Mouse (Mus musculus): ENCODE data around the gene Cd5.

The Cd5 gene

GRCm38 (mm10) chr19:10732741-10733140 is 6.1 kb downstream of the Cd5 start:
- in situ Hi-C loops (cut with MboI, MseI): loop anchor here (10.0 to 25.0 kb wide), 2 partner anchors 52 to 755 kb away; partner anchors contain the start of gene Gm8369

GRCm38 (mm10) chr19:10731975-10732374 is 6.8 kb downstream of the Cd5 start:
- in situ Hi-C loops (cut with MboI, MseI): loop anchor here (10.0 to 25.0 kb wide), 2 partner anchors 53 to 755 kb away; partner anchors contain the start of gene Gm8369

- in situ Hi-C loops (cut with MboI, MseI): loop anchor here (10.0 to 25.0 kb wide), 2 partner anchors 54 to 757 kb away; partner anchors contain the start of gene Gm8369
These were observed 8.3 kb downstream of the Cd5 start for GRCm38 (mm10) chr19:10730469-10730868.

- in situ Hi-C loops (cut with MboI, MseI): loop anchor here (10.0 to 25.0 kb wide), 2 partner anchors 55 to 757 kb away; partner anchors contain the start of gene Gm8369
These were observed 8.9 kb downstream of the Cd5 start for GRCm38 (mm10) chr19:10729889-10730288.

DNA sequence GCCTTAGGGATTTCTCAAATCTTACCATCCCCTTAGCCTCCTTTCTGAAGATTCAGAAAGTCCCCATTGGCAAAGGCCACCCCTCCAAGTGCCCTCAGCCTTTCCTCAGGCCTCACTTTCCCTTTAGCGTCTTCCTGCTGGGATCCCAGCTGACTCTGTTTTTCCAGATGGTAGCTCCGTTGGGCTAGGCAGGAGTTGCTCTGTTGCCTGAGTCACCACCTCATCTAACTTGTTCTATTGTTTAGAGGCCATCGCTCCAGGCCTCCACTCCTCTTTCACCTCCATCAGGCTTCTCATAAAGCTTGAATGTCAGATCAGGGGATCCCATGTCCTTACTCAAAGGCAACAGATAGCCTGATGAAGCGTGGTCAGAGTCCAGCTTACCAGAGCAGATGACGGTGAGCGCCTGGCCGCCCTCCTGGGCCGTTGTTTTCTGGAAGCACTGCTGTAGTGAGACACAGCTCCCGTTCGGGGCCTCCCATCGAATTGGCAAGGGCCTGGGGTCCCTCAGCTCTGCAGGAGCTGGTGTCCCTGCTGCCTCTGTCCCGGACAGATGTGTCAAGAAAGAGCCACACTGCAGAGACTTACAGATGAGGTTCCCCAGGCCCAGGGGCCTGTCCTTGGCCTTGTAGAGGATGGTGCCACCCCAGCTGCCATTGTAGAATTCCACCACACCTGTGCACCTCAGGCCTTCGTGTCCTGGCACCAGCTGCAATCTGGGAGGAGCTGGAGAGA is 14.0 kb downstream of the Cd5 start:
- in situ Hi-C loops (cut with MboI, MseI): loop anchor here (25.0 kb wide), 1 partner anchor 763 kb away; the partner anchor contains the start of gene Gm8369

DNA sequence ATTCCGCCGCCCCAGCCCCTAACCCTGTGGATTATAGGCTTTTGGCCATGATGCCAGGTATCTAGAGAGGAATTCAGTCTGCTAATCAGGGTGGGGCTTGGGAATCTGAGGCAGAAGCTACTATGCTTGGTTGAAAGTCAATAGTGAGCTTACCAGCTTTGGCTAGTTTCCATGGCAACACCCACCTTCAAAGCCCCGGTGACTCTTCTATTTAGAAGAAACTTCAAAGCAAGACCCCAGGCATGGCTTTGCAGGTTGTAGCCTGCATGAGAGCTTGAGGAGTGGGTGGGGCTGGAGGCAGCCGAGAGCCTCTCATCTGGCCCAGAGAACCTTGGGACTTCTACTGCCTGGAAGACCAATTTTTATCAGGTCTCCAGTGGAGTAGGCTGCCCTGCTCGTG is 15.2 kb downstream of the Cd5 start:
- in situ Hi-C loops (cut with MboI, MseI): no loop called here

DNA sequence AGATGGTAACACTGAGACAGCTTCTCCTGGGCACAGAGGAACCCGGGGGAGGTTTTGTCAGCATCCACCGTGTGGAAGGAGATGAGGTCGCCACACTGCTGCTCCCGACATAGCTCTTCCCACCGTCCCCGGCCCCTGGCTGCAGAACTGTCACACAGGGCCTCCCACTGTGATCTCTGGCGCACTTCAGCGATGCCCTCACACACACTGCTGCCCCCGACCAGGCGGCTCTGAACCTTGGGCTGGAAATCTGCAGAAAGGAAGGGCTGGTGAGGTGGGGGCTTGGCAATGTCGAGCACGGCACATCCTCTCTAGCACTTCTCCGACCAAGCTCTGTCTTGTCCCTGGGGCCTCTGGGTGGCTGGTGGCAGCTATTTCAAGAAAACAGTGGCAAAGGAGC is 15.7 kb downstream of the Cd5 start:
- in situ Hi-C loops (cut with MboI, MseI): no loop called here

GRCm38 (mm10) chr19:10721064-10721463 is 17.7 kb downstream of the Cd5 start:
- in situ Hi-C loops (cut with MboI, MseI): no loop called here

DNA sequence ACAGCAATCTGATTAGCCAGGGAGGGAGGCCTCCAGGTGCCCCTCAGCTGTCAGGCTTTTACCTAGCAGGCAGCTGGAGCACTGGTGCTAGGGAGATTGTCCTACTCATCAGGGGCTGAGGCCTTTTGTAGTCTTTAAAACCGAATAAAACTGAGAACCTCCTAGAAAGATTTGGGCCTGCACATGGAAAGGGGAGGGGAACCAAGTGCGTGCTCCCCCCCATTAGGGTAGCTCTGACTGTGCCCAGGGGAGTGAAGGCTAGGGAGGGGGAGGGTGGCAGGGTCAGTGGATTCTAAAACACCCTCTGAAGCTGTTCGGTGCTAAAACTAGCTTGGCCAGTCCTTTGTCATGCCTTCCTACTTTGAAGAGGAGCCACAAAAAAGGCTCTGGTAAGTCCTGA is 18.3 kb downstream of the Cd5 start:
- in situ Hi-C loops (cut with MboI, MseI): no loop called here

DNA sequence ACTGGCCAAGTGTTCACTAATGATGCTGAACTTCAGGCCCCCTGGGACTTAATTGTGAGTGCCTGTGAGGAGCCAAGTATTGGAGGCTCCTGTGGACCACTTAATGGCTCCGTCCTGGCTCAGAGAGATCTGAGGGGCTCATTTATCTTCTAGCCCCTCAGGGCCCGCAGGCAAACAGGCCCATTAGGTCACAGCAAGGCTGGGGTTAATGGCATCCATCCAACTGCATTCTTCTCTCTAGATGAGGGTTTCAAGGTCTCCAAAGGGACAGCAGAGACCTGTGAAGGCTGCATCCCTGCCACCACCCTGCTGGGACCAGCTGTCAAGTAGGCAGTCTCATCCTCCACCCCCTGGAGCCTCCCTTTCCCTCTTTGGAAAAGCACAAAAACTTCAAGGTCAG is 19.1 kb downstream of the Cd5 start:
- in situ Hi-C loops (cut with MboI, MseI): no loop called here

DNA sequence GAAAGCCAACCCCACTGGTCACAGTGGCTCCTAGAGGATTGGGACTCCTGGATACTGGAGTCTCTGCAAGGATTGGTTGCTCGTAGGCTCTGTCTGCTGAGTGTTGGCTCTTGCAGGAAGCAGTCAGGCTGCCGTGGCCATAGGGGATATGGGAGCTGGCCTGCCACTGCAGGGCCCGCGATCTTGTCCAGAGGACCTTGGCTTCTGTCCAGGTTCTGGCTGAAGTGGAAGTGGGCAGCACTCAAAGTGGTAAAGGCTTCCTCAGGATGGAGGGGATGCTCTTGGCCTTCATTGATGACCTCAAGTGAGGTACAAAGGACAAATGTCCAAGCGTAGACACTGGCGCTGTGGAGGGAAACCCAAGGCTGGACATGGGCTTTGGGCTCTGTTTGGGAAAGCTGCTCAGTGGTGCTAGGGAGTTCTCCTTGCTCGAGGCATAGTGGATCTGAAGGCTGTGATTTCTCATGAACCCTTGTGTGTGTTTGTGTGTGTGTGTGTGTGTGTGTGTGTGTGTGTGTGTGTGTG is 20.5 kb downstream of the Cd5 start:
- in situ Hi-C loops (cut with MboI, MseI): no loop called here

- in situ Hi-C loops (cut with MboI, MseI): no loop called here
These were observed 23.3 kb downstream of the Cd5 start for GRCm38 (mm10) chr19:10715476-10715875.

DNA sequence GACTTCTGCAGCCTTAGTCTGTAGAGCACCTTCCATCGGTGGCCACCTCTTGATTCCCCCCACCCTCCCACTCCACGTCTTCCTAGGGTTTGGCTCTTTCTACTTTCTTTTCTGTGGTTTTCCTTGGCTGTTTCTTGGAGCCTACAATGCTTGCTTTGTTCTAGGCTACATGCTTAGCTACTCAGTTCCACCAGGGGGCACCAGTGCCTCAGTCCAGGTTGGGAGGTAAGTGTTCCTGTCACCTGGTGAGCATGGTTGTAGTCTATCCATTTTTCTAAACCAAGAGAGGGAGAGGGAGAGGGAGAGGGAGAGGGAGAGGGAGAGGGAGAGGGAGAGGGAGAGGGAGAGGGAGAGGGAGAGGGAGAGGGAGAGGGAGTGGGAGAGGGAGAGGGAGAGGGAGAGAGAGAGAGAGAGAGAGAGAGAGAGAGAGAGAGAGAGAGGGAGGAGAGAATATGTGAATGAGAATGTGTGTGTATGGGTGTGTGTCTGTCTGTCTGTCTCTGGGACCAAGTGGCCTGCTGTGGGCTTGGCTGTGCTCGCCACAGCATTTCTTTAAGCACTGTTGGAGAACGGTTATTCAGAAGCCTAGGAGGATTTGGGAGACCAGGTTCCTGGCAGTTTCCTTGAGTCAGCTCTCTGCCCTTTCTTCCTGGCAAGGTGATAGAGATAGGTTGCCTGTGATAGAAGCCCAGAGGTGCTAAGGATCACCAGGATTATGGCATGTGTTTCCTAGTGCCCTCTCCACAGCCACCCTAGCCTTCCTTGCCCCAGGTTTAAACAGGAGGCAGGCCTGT is 23.9 kb downstream of the Cd5 start:
- in situ Hi-C loops (cut with MboI, MseI): no loop called here

GRCm38 (mm10) chr19:10714168-10714567 is 24.6 kb downstream of the Cd5 start:
- in situ Hi-C loops (cut with MboI, MseI): no loop called here

GRCm38 (mm10) chr19:10713551-10713950 is 25.3 kb downstream of the Cd5 start:
- in situ Hi-C loops (cut with MboI, MseI): no loop called here

GRCm38 (mm10) chr19:10712646-10713045 is 26.2 kb downstream of the Cd5 start:
- in situ Hi-C loops (cut with MboI, MseI): no loop called here

DNA sequence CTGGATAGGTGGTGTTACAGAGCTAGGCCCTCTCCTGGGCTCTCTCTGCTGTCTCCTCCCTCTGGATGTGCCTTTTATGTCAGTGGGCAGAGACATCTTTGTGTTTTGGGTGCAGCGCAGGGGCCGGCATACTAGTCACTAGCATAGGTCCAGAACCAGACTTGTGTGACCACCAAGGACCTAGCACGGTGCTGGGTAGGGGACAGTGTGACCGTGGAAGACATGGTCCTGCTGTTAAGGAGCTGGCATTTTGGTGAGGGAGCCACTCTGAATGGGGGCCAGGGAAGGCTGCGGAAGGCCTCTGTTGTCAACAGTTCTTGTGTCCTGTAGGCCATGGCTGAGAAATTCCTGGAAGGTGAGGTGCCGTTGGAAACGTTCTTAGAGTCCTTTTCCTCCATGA is 26.6 kb downstream of the Cd5 start:
- in situ Hi-C loops (cut with MboI, MseI): no loop called here

GRCm38 (mm10) chr19:10710751-10711150 is 28.1 kb downstream of the Cd5 start:
- in situ Hi-C loops (cut with MboI, MseI): no loop called here

DNA sequence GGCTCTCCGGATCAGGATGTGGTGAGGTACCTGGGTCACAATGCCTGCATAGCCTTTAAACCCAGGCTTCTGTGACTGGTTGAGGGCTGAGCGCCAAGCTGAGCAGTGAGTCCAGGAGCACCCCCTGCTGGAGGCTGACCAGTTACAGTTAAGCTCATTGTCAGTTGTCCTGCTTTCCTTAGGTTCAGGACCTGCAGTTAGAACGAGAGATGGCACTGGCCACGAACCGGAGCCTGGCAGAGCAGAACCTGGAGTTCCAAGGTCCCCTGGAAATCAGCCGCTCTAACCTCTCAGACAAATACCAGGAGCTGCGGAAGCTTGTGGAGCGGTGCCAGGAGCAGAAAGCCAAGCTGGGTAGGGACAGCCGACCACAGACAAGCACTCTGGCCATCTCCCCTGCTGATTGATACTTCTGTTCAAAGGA is 28.7 kb downstream of the Cd5 start:
- in situ Hi-C loops (cut with MboI, MseI): no loop called here

DNA sequence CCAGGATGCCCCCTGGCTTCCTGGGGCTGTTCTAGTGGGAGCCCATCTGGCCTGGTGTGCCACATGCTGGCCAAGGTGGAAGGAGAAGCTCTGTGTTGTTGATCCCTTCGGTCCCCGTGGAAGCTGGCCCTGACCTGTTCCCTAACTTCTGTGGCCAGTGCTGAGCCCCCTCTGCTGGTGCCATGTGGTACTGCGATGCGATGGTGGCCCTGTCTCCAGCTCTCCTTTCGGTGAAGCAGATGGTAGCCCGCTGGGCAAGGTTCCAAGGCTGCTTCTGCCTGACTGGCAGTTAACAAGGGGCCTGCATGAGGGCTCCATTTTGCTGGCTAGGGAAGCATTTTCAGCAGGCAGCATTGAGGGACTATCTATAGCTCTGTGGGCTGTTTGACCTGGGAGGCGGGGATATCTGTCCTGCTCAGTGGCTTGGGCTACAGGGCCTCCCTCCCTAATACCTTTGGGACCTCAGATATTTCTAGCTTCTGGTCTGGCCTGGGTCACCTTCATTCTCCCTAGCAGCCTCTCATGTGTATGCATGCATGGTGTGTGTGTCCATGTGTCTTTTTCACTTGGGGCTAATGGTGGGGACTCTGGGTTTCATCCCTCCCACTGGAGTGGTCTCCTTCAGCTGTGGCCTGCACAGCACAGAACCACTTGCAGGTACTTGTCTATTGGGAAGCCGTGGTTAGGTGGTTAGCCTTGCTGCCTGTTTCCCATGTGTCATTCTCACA is 29.3 kb downstream of the Cd5 start:
- in situ Hi-C loops (cut with MboI, MseI): no loop called here

DNA sequence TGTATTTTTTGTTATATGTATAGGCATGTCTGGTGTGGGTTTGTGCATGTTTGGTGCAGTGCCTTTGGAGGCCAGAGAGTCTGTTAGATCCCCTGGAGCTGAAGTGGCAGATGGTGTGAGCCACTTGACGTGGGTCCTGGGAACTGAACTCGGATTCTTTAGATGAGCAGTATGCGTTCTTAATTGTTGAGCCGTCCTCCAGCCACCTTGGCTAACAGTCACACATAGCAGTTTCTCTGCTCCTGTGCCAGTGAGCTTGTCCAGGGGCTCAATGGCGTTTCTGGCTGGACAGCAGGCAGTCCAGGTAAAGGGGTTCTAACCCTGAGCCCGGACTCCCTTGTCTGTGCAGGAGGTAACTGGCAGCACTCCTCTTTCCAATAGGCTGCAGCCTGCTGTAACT is 29.9 kb downstream of the Cd5 start:
- in situ Hi-C loops (cut with MboI, MseI): no loop called here

GRCm38 (mm10) chr19:10707881-10708280 is 30.9 kb downstream of the Cd5 start:
- in situ Hi-C loops (cut with MboI, MseI): no loop called here

All from regulatory T cell (primary cell).